Mouse (Mus musculus) brown adipose tissue, adult 24 weeks (tissue): ENCODE measurements around the gene Togaram1. TPM values are rescaled to one million over a fixed set of nuclear protein-coding genes. Genes with fewer than 3 reads are reported as not detected.

Source experiments
- H3K27ac ChIP-seq: fragments of 200-500 bp; replicated peaks from 2 replicates; pipeline ENCODE4 v1.5.1; 2012; ENCODE audit warnings: low read depth, mild to moderate bottlenecking, low read length
- H3K4me1 ChIP-seq: fragments of 200-500 bp; 2 replicates; pipeline ENCODE4 v1.6.1; 2012; ENCODE audit warnings: low read length, mixed read lengths; ENCODE audit not compliant: control insufficient read depth, insufficient read depth, insufficient read length
- H3K4me3 ChIP-seq: fragments of 200-500 bp; 2 replicates; pipeline ENCODE4 v1.5.1; 2012; ENCODE audit warnings: low read depth, mild to moderate bottlenecking, low read length, moderate library complexity; ENCODE audit not compliant: insufficient read depth
- polyA plus RNA-seq: library from polyadenylated mRNA; stranded (reverse); fragments of >200 nt; gene quantifications from 2 replicates; pipeline ENCODE4 v1.2.4, GENCODE M21; 2012; ENCODE audit not compliant: missing spikeins, insufficient read depth, insufficient read length

Togaram1 gene
- polyA plus RNA-seq, 1 experiment = 5.4 TPM

DNA sequence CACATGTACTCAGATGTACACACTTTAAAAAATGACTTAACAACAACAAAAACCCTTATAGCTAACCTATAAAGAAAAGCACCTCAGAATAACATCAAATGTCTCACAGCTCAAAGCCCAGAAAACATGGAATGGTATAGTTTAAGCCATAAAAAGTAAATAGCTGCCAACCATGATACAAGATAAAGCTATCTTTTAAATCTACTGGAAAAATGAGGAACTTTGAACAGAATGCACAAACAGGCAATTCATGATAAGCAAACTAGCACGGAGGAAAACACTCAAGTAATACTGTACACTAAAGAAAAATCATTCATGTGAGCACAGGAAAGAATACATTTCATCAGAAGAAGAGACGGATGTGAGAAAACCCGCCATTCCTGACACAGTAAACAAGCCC is 42.1 kb downstream of the Togaram1 start:
- no peak overlapping the region for H3K4me3 ChIP-seq
- H3K4me1 ChIP-seq = no peaks in the 10 kb centered on the region
- no peak overlapping the region for H3K27ac ChIP-seq

DNA sequence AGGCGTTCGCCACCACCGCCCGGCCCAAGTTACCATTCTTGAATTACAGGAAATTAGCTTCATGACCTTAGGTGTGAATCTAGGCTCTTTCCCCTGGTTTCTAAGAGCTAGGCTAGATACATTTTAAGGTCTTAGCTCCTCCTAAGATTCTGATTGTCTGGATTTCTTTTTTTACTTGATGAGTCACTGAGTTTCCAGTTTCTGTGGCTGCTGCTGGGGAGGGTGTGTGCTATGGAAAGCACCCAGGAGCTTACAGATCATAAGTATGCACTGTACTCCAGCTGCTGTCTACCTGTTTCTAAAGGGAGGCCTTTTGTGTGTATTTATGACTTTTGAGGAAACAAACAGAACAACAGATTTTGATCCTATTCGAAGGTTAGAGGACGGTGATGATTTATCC is 57.2 kb downstream of the Togaram1 start:
- no peak overlapping the region for H3K27ac ChIP-seq
- H3K4me1 ChIP-seq = no peaks in the 10 kb centered on the region
- H3K4me3 ChIP-seq = no peak overlapping the region

DNA sequence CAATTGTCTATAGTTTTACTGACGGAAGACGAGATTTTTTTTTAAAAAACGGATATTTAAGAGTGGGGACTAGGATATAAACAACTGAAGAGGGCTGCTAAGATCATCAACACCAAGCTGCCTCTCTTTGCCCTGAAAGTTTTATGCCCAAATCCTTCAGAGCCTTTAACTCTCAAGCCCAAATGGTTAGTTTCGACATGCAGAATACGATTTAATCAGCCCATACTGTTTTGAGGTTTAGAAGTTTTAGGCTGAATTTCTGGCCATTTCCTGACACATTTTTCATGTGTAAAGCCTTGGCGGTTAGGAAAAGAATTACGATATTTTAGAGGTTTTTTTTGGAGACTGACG is 70.2 kb downstream of the Togaram1 start:
- peaks cover 8% of the 10 kb centered on the region for H3K4me1 ChIP-seq
- H3K27ac ChIP-seq = 0 out of 2 replicates have a peak overlapping the region, but pooled peaks have one; percentile 32
- peak overlapping the region; percentile 99 for H3K4me3 ChIP-seq

DNA sequence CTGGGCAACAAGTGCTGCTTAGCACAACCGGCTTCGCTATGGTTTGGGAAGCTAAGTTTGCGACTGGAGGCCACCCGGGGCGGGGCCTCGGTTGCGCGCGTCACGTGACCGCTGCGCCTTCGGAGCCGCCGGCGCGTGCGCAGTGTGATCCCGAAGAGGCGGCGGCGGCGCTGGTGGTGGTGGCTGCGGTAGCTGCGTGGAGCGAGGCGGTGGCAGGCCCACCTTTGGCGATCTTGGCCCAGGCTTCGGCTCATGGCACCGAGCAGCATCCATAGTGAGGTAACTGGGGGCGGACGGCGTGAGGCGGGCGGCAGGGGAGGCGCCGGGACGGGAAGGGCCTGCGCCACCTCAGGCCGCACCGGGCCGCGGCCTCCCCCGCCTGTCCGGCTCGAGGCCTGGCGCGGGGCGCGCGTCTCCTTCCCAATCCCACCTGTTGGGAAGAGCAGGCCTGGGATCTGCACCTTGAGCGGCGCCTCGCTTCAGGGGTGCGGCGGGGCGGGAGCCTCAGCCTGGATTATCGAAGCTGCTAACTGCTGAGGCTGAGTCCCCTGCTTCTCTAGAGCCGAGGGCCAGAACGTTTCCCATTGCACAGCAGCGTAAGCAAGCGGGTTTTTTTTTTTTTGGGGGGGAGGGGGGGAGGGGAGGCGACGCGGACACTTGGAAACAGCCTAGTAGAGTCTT is 70.7 kb downstream of the Togaram1 start, which contains the start of gene Prpf39:
Prpf39 (plus strand) TSS at position 144 of the 681 bp plus-strand sequence.
- H3K27ac ChIP-seq = peak within 1 kb of the TSS; percentile 77
- peak within 1 kb of the TSS; percentile 99 for H3K4me3 ChIP-seq
- peaks cover 8% of the 10 kb centered on the region for H3K4me1 ChIP-seq

DNA sequence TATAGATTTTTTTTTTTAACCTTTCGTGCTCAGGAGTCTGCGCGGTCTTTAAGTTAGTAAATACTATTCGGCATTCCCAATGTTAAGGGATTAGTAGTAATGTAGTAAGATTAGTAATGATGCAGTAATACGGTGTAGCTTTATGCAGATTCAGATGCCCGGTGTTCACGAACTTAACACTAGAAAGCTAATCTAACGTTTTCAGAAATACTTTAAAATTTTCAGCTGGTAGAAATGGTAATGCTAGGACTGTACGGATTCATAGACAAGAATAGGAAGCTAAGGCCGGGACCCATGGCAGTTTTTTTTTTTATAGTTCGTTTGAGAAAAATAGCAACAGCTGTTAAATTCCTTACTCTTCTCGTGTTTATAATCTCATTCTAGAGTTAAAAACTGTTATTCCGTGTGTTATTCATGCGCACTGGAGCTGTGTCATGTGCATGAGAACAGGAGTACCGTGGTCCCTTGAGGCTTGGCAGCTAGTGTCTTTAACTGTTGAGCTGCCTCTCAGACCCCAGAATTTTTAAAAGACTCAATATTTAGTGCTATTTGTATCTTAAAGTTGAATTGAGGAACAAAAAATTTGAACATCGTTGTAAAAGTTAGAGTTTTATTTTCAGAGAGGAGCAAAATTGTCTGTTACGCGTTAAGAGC is 71.4 kb downstream of the Togaram1 start:
- Histone ChIP-seq H3K4me1 (peaks cover 8% of the 10 kb centered on the region), H3K27ac (no peak overlapping the region), H3K4me3 (peak overlapping the region; percentile 99)

DNA sequence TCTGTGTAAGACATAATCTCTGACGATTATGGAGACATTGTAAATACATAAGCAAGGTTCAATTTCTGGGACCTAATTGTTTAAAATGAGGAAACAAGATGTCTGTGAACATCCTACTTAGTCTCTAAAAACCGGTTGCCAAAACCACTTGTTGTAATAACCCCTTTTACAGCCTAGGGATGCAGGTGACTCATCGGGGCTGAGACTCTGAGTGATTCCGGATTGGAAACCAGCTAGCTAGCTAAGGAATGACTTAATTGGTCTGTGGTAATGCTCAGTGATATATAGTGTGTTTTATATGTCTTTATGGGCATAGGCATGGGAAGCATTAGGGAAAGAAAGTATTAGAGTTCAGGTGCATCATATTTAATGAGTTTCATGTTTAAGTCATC is 71.9 kb downstream of the Togaram1 start:
- H3K27ac ChIP-seq = no peak overlapping the region
- H3K4me1 ChIP-seq = peaks cover 8% of the 10 kb centered on the region
- H3K4me3 ChIP-seq = peak overlapping the region; percentile 49

DNA sequence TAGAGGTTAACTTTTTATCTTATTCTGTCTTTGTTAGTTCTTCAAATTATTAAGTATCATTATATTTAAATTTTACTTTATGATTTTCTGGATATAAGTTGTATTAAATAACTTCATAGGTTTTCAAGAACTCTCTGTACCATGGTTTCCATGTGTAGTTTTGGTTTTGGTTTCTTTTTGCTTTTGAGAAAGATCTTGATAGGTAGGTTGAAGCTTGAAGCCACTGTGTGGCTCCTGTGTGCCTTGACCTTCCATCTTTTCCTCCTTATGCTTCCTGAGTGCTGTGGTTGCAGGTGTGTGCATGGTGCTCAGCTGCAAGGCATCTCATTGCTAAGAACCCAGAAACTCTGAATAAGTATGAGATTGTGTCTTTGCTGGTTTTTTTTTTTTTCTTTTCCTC is 83.2 kb downstream of the Togaram1 start:
- H3K4me3 ChIP-seq = no peak overlapping the region
- H3K27ac ChIP-seq = no peak overlapping the region
- H3K4me1 ChIP-seq = no peaks in the 10 kb centered on the region

DNA sequence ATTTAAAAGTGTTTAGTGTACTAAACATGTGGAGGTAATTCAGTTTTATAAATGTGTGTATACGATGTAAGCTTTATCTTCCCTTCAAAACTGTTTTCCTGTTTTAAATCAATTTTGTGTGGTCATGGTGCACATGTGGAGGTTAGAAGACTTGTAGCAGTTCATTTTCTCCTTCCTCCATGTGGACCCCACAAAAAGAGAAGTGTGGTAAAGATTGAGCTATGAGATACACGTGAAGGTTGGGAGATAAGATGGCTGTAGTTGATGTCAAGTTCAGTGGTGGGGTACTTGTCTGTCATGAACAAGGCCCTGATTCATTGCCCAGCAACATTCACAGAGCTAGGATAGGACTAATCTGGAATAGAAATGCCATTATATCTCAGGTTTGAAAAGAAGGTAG is 92.6 kb downstream of the Togaram1 start:
- Histone ChIP-seq H3K4me3 (no peak overlapping the region), H3K4me1 (no peaks in the 10 kb centered on the region), H3K27ac (no peak overlapping the region)

DNA sequence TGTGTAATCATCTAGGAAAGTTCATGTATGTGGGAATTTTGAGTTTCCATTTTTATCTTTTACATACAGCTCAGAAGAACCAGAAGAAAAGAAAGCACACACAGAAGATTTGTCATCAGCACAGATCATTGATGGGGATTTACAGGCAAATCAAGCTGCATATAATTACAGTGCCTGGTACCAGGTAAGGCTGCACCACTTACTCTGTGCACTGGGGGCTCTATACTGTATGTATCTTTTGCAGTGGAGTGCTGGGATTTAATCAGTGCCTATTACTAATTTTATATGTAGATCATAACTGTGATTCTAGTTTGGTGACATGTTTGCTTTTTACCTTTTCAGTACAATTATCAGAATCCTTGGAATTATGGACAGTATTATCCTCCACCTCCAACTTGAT is 95.5 kb downstream of the Togaram1 start:
- H3K4me1 ChIP-seq = no peaks in the 10 kb centered on the region; the same call in 1 of the 2 replicates
- no peak overlapping the region for H3K27ac ChIP-seq
- H3K4me3 ChIP-seq = no peak overlapping the region

DNA sequence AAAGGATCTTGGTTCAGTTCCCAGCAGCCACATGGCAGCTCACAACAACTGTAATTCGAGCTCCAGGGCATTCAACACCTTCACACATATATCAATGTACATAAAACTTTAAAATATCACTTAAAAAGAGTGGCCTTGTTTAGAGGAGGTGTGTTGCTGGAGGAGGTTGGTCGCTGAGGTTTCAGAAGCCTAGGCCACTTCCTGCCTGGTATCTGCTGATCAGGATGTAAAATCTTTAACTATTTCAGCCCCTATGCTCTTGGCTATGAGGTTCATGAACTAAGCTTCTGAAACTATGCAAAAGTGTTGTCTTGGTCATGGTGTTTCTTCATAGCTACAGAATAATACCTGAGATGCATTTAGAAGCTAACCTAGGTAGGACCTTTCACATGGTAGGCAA is 99.6 kb downstream of the Togaram1 start:
- no peak overlapping the region for H3K4me3 ChIP-seq
- H3K27ac ChIP-seq = no peak overlapping the region
- H3K4me1 ChIP-seq = peaks cover 2% of the 10 kb centered on the region

DNA sequence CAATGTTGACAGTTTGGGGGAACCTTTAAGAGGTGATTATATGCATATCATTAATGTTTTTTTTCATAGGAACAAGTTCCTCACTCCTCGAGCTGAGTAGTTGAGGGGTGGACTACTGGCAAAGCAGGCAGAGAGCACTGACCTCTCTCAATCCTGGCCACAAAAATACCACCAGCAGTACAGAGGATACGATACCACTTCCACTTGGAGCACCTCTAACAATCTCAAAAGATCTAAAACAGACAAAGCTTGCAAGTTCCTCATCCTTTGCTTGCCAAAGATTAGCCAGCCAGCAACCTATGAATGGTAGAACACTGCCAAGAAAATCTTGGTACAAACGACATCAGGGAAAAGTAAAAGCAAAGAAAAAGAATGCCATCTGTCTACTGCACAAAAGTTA is 100.6 kb downstream of the Togaram1 start:
- H3K27ac ChIP-seq = no peak overlapping the region
- peaks cover 2% of the 10 kb centered on the region for H3K4me1 ChIP-seq
- no peak overlapping the region for H3K4me3 ChIP-seq

DNA sequence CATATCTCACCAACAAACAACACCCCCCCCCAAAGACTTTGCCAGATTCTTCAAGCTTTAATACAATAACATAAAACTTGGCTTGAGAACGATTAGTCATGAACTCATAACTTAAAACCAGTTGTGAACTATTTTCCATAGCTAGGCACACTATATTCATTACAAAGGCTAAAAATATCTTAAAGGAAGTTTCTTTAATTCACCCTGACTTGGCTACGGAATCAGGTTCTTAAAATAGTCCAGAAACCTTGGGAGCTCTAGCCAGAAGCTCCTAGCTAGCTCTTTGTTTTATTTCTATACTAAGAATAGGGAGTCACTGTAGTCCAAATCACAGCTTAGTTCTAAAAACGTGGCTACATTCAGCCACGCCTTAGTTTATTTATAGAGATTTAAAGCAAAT is 102.8 kb downstream of the Togaram1 start:
- H3K4me3 ChIP-seq = no peak overlapping the region
- peaks cover 2% of the 10 kb centered on the region for H3K4me1 ChIP-seq
- peak overlapping the region; percentile 60 for H3K27ac ChIP-seq

Other genes with a start within 250 kb of the Togaram1 start
- 3.7 and 5.3 TPM in 2 replicates for gene Gm527, start 47.9 kb upstream of the Togaram1 start, polyA plus RNA-seq
- 3.7 and 5.0 TPM in 2 replicates for gene Klhl28, start 270 bp upstream of the Togaram1 start, polyA plus RNA-seq
- gene Prpf39, start 70.5 kb downstream of the Togaram1 start, polyA plus RNA-seq = 13.0 and 14.0 TPM in 2 replicates
- 136 and 207 TPM in 2 replicates for gene Fkbp3, start 108.2 kb downstream of the Togaram1 start, polyA plus RNA-seq
- 7.4 and 8.1 TPM in 2 replicates for gene Fancm, start 109.8 kb downstream of the Togaram1 start, polyA plus RNA-seq
- not detected in 2 replicates for gene Mis18bp1, start 206.8 kb downstream of the Togaram1 start, polyA plus RNA-seq